Mouse (Mus musculus): ENCODE data around the gene Mlycd.
"Not testable (repeated sequence)": the region's sequence is repeated elsewhere in the genome, so short reads cannot be mapped to it uniquely, and the experiment has no call there.

Mlycd gene

GRCm38 (mm10) chr8:119394524-119395026 lies at the start of gene Mlycd:
Gene Mlycd, plus strand, starts transcription at chr8:119394878.
- DNase-seq (ENCODE audit: low read depth, low spot score), result peak; percentile 85

- DNase-seq (ENCODE audit: low read depth, low spot score), result peak; percentile 19
These were observed 49.5 kb upstream of the Mlycd start for GRCm38 (mm10) chr8:119345029-119345682.

GRCm38 (mm10) chr8:119345683-119346075 lies 49.0 kb upstream of the Mlycd start:
- peak; percentile 49 for DNase-seq (ENCODE audit: low read depth, low spot score)

GRCm38 (mm10) chr8:119351647-119352046 lies 43.0 kb upstream of the Mlycd start:
- no peak for DNase-seq (ENCODE audit: low read depth, low spot score)

- DNase-seq (ENCODE audit: low read depth, low spot score), result peak; percentile 40
These were observed 41.6 kb upstream of the Mlycd start for GRCm38 (mm10) chr8:119352977-119353658.

GRCm38 (mm10) chr8:119353659-119354023 lies 41.0 kb upstream of the Mlycd start:
- no peak for DNase-seq (ENCODE audit: low read depth, low spot score)

GRCm38 (mm10) chr8:119356631-119357030 lies 38.0 kb upstream of the Mlycd start:
- DNase-seq (ENCODE audit: low read depth, low spot score), result peak; percentile 68

- no peak for DNase-seq (ENCODE audit: low read depth, low spot score)
These were observed 36.5 kb upstream of the Mlycd start for GRCm38 (mm10) chr8:119358175-119358574.

GRCm38 (mm10) chr8:119358836-119359235 lies 35.8 kb upstream of the Mlycd start:
- DNase-seq (ENCODE audit: low read depth, low spot score), result peak; percentile 65

- DNase-seq (ENCODE audit: low read depth, low spot score), result no peak
These were observed 33.9 kb upstream of the Mlycd start for GRCm38 (mm10) chr8:119360686-119361295.

- DNase-seq (ENCODE audit: low read depth, low spot score), result not testable (repeated sequence)
These were observed 20.0 kb upstream of the Mlycd start for GRCm38 (mm10) chr8:119374716-119375115.

GRCm38 (mm10) chr8:119378476-119378875 lies 16.2 kb upstream of the Mlycd start:
- no peak for DNase-seq (ENCODE audit: low read depth, low spot score)

GRCm38 (mm10) chr8:119380619-119381018 lies 14.1 kb upstream of the Mlycd start:
- DNase-seq (ENCODE audit: low read depth, low spot score), result peak; percentile 84

GRCm38 (mm10) chr8:119384478-119384877 lies 10.2 kb upstream of the Mlycd start:
- peak; percentile 80 for DNase-seq (ENCODE audit: low read depth, low spot score)

- DNase-seq (ENCODE audit: low read depth, low spot score), result no peak
These were observed 8.8 kb upstream of the Mlycd start for GRCm38 (mm10) chr8:119385854-119386253.

- DNase-seq (ENCODE audit: low read depth, low spot score), result no peak
These were observed 7.7 kb upstream of the Mlycd start for GRCm38 (mm10) chr8:119386988-119387387.

- DNase-seq (ENCODE audit: low read depth, low spot score), result no peak
These were observed 581 bp upstream of the Mlycd start for GRCm38 (mm10) chr8:119394097-119394496.

GRCm38 (mm10) chr8:119395072-119395950 lies 633 bp downstream of the Mlycd start:
- DNase-seq (ENCODE audit: low read depth, low spot score), result peak; percentile 52

- DNase-seq (ENCODE audit: low read depth, low spot score), result no peak
These were observed 3.9 kb downstream of the Mlycd start for GRCm38 (mm10) chr8:119398558-119398957.

- no peak for DNase-seq (ENCODE audit: low read depth, low spot score)
These were observed 4.6 kb downstream of the Mlycd start for GRCm38 (mm10) chr8:119399255-119399654.

GRCm38 (mm10) chr8:119400122-119400671 lies 5.5 kb downstream of the Mlycd start:
- no peak for DNase-seq (ENCODE audit: low read depth, low spot score)
